Comparison of ENCODE assay signal across 11 mouse cellular contexts in the genomic region with DNA sequence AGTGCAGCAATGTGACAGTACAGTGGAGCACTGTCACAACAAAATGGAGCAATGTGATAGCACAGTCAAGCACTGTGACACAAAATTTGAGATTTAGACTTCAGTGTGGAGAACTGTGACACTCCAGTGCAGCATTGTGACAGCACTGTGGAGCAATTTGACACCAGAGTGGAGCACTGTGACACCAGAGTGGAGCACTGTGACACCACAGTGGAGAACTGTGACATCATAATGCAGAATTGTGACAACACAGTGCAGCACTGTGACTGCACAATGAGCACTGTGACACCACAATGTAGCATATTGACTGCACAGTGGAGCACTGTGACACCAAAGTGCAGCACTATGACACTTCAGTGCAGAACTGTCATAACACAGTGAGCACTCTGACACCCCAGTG.
DNase-seq lines count a peak whose midpoint lies in the region; ATAC-seq lines count a peak whose summit lies in the region.
"Had no signal": no experiment of that assay in that cellular context is flagged by ENCODE, and none has a peak within 500 bp of the region (broad histone marks: within the 10 kb centered on the region; RNA-seq: fewer than 3 reads in every experiment).

No protein-coding gene starts in this region.

- peak; percentile 69 for ATAC-seq in forebrain, embryonic 13.5 days
- no peak for ATAC-seq in forebrain, embryonic 12.5 days (ENCODE audit: low FRiP score)
- peak; percentile 64 for ATAC-seq in neural tube, embryonic 11.5 days (ENCODE audit: insufficient read depth, low FRiP score, low TSS enrichment)
- peak; percentile 63; the same call in 1 of the 2 replicates for ATAC-seq in liver, embryonic 11.5 days (replicated peaks; ENCODE audit: low FRiP score)
- peak; percentile 60; the same call in 1 of the 2 replicates for ATAC-seq in stomach, embryonic 14.5 days (ENCODE audit: insufficient number of reproducible peaks, insufficient read depth, low FRiP score, low read depth)

- no peaks in the 10 kb centered on the region for H3K4me1 ChIP-seq in forebrain, embryonic 13.5 days
- H3K4me1 ChIP-seq in forebrain, embryonic 12.5 days, result no peaks in the 10 kb centered on the region
- no peaks in the 10 kb centered on the region for H3K4me1 ChIP-seq in neural tube, embryonic 11.5 days (ENCODE audit: control insufficient read depth, insufficient read depth, low read length)
- no peaks in the 10 kb centered on the region for H3K4me1 ChIP-seq in liver, embryonic 11.5 days (replicated peaks; ENCODE audit: control insufficient read depth, insufficient read depth, low read length)
- H3K4me1 ChIP-seq in stomach, embryonic 14.5 days (ENCODE audit: control insufficient read depth, insufficient read depth, low read length), result no peaks in the 10 kb centered on the region

- no peak overlapping the region for H3K4me2 ChIP-seq in forebrain, embryonic 13.5 days
- no peak overlapping the region for H3K4me2 ChIP-seq in forebrain, embryonic 12.5 days
- H3K4me2 ChIP-seq in neural tube, embryonic 11.5 days (ENCODE audit: low read depth), result no peak overlapping the region
- H3K4me2 ChIP-seq in liver, embryonic 11.5 days, result no peak overlapping the region
- no peak overlapping the region for H3K4me2 ChIP-seq in stomach, embryonic 14.5 days (replicated peaks; ENCODE audit: low read depth, low read length)

- DNase-seq in neural tube, embryonic 11.5 days (ENCODE audit: low spot score), result no peak
- no peak for DNase-seq in neural tube, embryonic 10.5 days (ENCODE audit: extremely low spot score, low spot score)
- DNase-seq in liver, embryonic 11.5 days (ENCODE audit: low spot score), result no peak
- no peak for DNase-seq in frontal cortex, adult 2 months (ENCODE audit: extremely low spot score in 1 of 2, low spot score in 1 of 2)
- no peak for DNase-seq in embryo, embryonic 10 days (ENCODE audit: low spot score)
- DNase-seq: kidney, adult 11 months had no signal

- no peaks in the 10 kb centered on the region for H3K27me3 ChIP-seq in forebrain, embryonic 13.5 days
- no peaks in the 10 kb centered on the region for H3K27me3 ChIP-seq in forebrain, embryonic 12.5 days
- no peaks in the 10 kb centered on the region for H3K27me3 ChIP-seq in neural tube, embryonic 11.5 days (ENCODE audit: control insufficient read depth, insufficient read depth, low read length)
- no peaks in the 10 kb centered on the region for H3K27me3 ChIP-seq in liver, embryonic 11.5 days (replicated peaks; ENCODE audit: control insufficient read depth, insufficient read depth, low read length)
- no peaks in the 10 kb centered on the region for H3K27me3 ChIP-seq in stomach, embryonic 14.5 days (ENCODE audit: control insufficient read depth, insufficient read depth, low read length)

- no peaks in the 10 kb centered on the region for H3K36me3 ChIP-seq in forebrain, embryonic 13.5 days (ENCODE audit: poor library complexity, severe bottlenecking)
- no peaks in the 10 kb centered on the region for H3K36me3 ChIP-seq in forebrain, embryonic 12.5 days (replicated peaks)
- no peaks in the 10 kb centered on the region for H3K36me3 ChIP-seq in neural tube, embryonic 11.5 days (ENCODE audit: control insufficient read depth, insufficient read depth, low read length)
- H3K36me3 ChIP-seq in liver, embryonic 11.5 days (ENCODE audit: control insufficient read depth, insufficient read depth, low read length), result no peaks in the 10 kb centered on the region
- H3K36me3 ChIP-seq in stomach, embryonic 14.5 days (ENCODE audit: control insufficient read depth, insufficient read depth, low read length), result no peaks in the 10 kb centered on the region

- H3K9me3 ChIP-seq in forebrain, embryonic 13.5 days (replicated peaks), result peaks cover 61% of the 10 kb centered on the region
- peaks cover 58% of the 10 kb centered on the region for H3K9me3 ChIP-seq in forebrain, embryonic 12.5 days
- H3K9me3 ChIP-seq in neural tube, embryonic 11.5 days (ENCODE audit: control insufficient read depth, low read length), result peaks cover 59% of the 10 kb centered on the region
- H3K9me3 ChIP-seq in liver, embryonic 11.5 days (ENCODE audit: control insufficient read depth, low read length), result peaks cover 56% of the 10 kb centered on the region
- peaks cover 40% of the 10 kb centered on the region for H3K9me3 ChIP-seq in stomach, embryonic 14.5 days (ENCODE audit: control insufficient read depth, low read depth, low read length)

- no peak overlapping the region for H3K27ac ChIP-seq in forebrain, embryonic 13.5 days
- no peak overlapping the region for H3K27ac ChIP-seq in forebrain, embryonic 12.5 days
- no peak overlapping the region for H3K27ac ChIP-seq in neural tube, embryonic 11.5 days (ENCODE audit: low read depth, low read length)
- no peak overlapping the region for H3K27ac ChIP-seq in liver, embryonic 11.5 days (ENCODE audit: low read depth, low read length)
- no peak overlapping the region for H3K27ac ChIP-seq in stomach, embryonic 14.5 days (ENCODE audit: low read length)

- no peak overlapping the region for H3K4me3 ChIP-seq in forebrain, embryonic 13.5 days
- H3K4me3 ChIP-seq in forebrain, embryonic 12.5 days (replicated peaks), result no peak overlapping the region
- H3K4me3 ChIP-seq in neural tube, embryonic 11.5 days (ENCODE audit: low read depth, low read length), result no peak overlapping the region
- no peak overlapping the region for H3K4me3 ChIP-seq in liver, embryonic 11.5 days (ENCODE audit: low read depth, low read length)
- no peak overlapping the region for H3K4me3 ChIP-seq in stomach, embryonic 14.5 days (ENCODE audit: low read depth, low read length)
- H3K4me3 ChIP-seq: erythroblast, embryonic 14.5 days; myocyte had no signal

- H3K9ac ChIP-seq in forebrain, embryonic 13.5 days, result no peak overlapping the region
- H3K9ac ChIP-seq in forebrain, embryonic 12.5 days, result no peak overlapping the region
- H3K9ac ChIP-seq in neural tube, embryonic 11.5 days (ENCODE audit: low read length), result no peak overlapping the region
- no peak overlapping the region for H3K9ac ChIP-seq in liver, embryonic 11.5 days (ENCODE audit: low read depth, low read length)
- H3K9ac ChIP-seq in stomach, embryonic 14.5 days (replicated peaks; ENCODE audit: low read depth, low read length), result no peak overlapping the region
